Mouse (Mus musculus): ENCODE data around the gene 1700034J05Rik. TPM values are rescaled to one million over a fixed set of nuclear protein-coding genes. Genes with fewer than 3 reads are reported as not detected.
A peak's percentile ranks its signal among the peaks of the same experiment; 100 is the strongest.

The 1700034J05Rik gene
- polyA plus RNA-seq, 1 experiment from 2014 or later, result not detected

DNA sequence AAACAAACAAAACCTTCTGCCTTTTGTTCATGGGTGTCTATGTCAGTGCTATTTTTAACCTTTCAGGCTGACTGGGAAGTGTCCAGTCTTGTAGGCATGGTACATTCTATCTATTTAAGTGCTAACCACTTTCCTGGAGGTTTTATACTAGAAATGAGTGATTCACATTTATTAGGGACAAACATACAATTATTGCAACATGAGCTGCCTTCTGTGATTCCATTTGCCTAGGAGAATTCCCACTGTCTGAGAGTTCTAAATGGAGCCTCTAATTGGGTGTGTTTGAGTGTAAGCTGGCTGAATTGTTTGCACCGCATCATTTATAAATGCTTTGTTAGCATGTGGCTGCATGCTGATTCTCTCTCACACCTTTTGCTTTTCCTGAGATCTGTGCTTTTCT lies 38.4 kb downstream of the 1700034J05Rik start:
- H3K4me1 ChIP-seq (replicated peaks; ENCODE audit: control insufficient read depth, insufficient read depth), result peaks cover 6% of the 10 kb centered on the region
- H3K4me2 ChIP-seq (replicated peaks; ENCODE audit: low read depth), result no peak overlapping the region
- H3K27ac ChIP-seq (replicated peaks), result no peak overlapping the region
- no peak overlapping the region for H3K4me3 ChIP-seq (ENCODE audit: low read depth, low read length)
- no peak for ATAC-seq (ENCODE audit: low FRiP score, low TSS enrichment)
- H3K36me3 ChIP-seq (ENCODE audit: control insufficient read depth, insufficient read depth, low read length), result no peaks in the 10 kb centered on the region
- DNase-seq (ENCODE audit: low spot score), result no peak
- 75% methylated on average over 1 of the region's 1 CpGs for WGBS
- TF ChIP-seq EP300 (optimal IDR thresholded peaks at IDR 0.05) (no peak), CTCF (IDR thresholded peaks at IDR 0.05; ENCODE audit: low read depth) (no peak)
- H3K27me3 ChIP-seq (ENCODE audit: control insufficient read depth, insufficient read depth, low read length), result no peaks in the 10 kb centered on the region
- no peaks in the 10 kb centered on the region for H3K9me3 ChIP-seq (ENCODE audit: control insufficient read depth, low read length)
- no peak overlapping the region for H3K9ac ChIP-seq (ENCODE audit: low read length)

DNA sequence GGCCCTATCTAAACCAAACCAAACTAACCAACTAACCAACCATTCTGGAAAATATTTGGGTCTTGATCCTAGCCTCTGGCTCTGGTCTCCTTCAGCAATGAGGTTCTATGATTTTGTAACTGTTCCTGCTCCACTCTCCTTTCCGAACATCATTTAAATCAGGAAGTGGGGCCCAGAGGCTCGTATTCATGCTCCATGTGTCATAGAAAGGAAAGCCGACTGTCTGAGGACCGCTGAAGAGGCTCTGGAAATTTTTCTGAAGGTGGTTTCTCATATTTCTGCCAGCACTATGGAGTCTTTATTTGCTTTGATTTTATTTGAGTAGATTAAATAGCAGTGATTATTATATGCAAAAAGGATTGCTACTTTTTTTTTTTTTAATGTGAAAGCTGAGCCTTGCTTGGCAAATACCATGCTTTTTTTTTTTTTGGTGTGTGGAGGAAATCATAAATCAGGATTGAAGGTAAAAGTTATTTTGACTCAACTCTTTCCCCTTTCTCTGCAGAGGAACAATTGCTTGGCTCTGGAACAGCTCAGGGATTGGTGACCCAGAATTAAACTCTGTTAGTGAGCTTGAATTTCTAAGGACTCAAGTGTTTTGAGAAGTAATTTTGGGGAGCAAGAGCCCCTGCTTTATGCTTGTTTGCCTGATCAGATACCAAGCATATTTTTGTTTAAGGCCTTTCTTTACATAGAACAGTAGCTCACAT lies 40.6 kb downstream of the 1700034J05Rik start:
- H3K4me2 ChIP-seq (replicated peaks; ENCODE audit: low read depth), result no peak overlapping the region
- H3K36me3 ChIP-seq (ENCODE audit: control insufficient read depth, insufficient read depth, low read length), result no peaks in the 10 kb centered on the region
- H3K9me3 ChIP-seq (ENCODE audit: control insufficient read depth, low read length), result no peaks in the 10 kb centered on the region
- H3K9ac ChIP-seq (ENCODE audit: low read length), result no peak overlapping the region
- H3K27me3 ChIP-seq (ENCODE audit: control insufficient read depth, insufficient read depth, low read length), result no peaks in the 10 kb centered on the region
- H3K4me1 ChIP-seq (replicated peaks; ENCODE audit: control insufficient read depth, insufficient read depth), result peaks cover 6% of the 10 kb centered on the region
- H3K27ac ChIP-seq (replicated peaks), result peak overlapping the region; percentile 58
- ATAC-seq (ENCODE audit: low FRiP score, low TSS enrichment) (no peak), DNase-seq (ENCODE audit: low spot score) (no peak)
- TF ChIP-seq EP300 (optimal IDR thresholded peaks at IDR 0.05), result no peak
- 30% methylated on average over 4 of the region's 4 CpGs for WGBS
- no peak overlapping the region for H3K4me3 ChIP-seq (ENCODE audit: low read depth, low read length)

DNA sequence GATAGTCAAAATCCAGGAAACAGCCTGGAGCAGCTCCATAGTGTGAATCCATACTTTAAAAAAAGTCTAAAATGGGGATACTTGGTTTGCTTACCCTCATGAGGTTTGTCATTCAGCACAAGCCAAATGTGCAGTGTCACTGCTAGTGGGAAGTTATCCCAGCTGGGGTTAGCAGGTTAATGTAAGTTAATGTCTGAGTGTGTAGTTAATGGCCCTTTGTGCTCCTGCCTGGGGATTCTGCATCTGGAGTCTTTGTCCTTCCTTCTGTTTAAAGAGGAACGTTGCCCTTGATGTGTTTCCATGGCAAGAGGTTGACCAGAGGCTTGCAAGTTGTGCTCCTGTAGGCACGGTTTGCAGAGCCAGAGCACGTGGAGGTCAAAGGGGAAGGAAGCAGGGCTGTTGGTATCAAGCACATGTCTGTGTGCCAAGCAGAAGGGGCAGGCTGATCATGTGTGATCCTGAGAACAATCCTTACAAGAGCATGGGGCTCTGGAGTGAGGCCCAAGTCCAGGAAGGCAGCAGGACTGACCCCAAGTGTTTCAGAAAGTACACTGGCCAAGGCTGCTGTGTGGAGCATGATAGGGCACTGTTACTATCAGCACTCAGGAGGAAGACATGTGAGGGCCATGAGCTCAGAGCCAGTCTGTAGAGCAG lies 41.3 kb downstream of the 1700034J05Rik start:
- Histone ChIP-seq H3K4me3 (ENCODE audit: low read depth, low read length) (no peak overlapping the region), H3K4me1 (replicated peaks; ENCODE audit: control insufficient read depth, insufficient read depth) (peaks cover 6% of the 10 kb centered on the region), H3K4me2 (replicated peaks; ENCODE audit: low read depth) (no peak overlapping the region), H3K9me3 (ENCODE audit: control insufficient read depth, low read length) (no peaks in the 10 kb centered on the region), H3K27me3 (ENCODE audit: control insufficient read depth, insufficient read depth, low read length) (no peaks in the 10 kb centered on the region), H3K27ac (replicated peaks) (peak overlapping the region; percentile 58), H3K36me3 (ENCODE audit: control insufficient read depth, insufficient read depth, low read length) (no peaks in the 10 kb centered on the region), H3K9ac (ENCODE audit: low read length) (no peak overlapping the region)
- WGBS, result 13% methylated on average over 3 of the region's 3 CpGs
- no peak; the same call in 1 of the 2 replicates for ATAC-seq (ENCODE audit: low FRiP score, low TSS enrichment)
- DNase-seq (ENCODE audit: low spot score), result no peak
- no peak for TF ChIP-seq CTCF (IDR thresholded peaks at IDR 0.05; ENCODE audit: low read depth)
- TF ChIP-seq EP300 (optimal IDR thresholded peaks at IDR 0.05), result no peak

DNA sequence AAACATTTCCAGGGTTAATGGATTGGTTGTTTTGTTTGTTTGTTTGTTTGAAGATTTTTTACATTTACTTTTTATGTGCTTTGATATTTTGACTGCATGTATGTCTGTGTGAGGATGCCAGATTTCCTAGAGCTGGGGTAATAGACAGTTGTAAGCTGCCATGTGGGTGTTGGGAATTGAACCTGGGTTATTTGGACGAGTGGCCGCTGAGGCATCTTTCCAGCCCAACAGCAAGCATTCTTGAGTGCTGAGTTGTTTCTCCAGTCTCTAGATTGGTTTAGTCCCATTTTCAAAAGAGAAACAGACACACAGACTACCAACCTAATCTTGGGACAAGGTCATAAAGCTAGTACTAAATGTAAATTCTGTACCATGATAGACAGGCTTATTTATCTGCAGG lies 43.4 kb downstream of the 1700034J05Rik start:
- Histone ChIP-seq H3K9me3 (ENCODE audit: control insufficient read depth, low read length) (no peaks in the 10 kb centered on the region), H3K36me3 (ENCODE audit: control insufficient read depth, insufficient read depth, low read length) (no peaks in the 10 kb centered on the region), H3K4me3 (ENCODE audit: low read depth, low read length) (no peak overlapping the region), H3K4me2 (replicated peaks; ENCODE audit: low read depth) (no peak overlapping the region), H3K9ac (ENCODE audit: low read length) (no peak overlapping the region), H3K27ac (replicated peaks) (no peak overlapping the region), H3K27me3 (ENCODE audit: control insufficient read depth, insufficient read depth, low read length) (no peaks in the 10 kb centered on the region), H3K4me1 (replicated peaks; ENCODE audit: control insufficient read depth, insufficient read depth) (peaks cover 8% of the 10 kb centered on the region)
- WGBS, result 80% methylated on average over 2 of the region's 2 CpGs
- ATAC-seq (ENCODE audit: low FRiP score, low TSS enrichment), result no peak
- no peak for TF ChIP-seq CTCF (IDR thresholded peaks at IDR 0.05; ENCODE audit: low read depth)
- TF ChIP-seq EP300 (optimal IDR thresholded peaks at IDR 0.05), result no peak
- DNase-seq (ENCODE audit: low spot score), result no peak

DNA sequence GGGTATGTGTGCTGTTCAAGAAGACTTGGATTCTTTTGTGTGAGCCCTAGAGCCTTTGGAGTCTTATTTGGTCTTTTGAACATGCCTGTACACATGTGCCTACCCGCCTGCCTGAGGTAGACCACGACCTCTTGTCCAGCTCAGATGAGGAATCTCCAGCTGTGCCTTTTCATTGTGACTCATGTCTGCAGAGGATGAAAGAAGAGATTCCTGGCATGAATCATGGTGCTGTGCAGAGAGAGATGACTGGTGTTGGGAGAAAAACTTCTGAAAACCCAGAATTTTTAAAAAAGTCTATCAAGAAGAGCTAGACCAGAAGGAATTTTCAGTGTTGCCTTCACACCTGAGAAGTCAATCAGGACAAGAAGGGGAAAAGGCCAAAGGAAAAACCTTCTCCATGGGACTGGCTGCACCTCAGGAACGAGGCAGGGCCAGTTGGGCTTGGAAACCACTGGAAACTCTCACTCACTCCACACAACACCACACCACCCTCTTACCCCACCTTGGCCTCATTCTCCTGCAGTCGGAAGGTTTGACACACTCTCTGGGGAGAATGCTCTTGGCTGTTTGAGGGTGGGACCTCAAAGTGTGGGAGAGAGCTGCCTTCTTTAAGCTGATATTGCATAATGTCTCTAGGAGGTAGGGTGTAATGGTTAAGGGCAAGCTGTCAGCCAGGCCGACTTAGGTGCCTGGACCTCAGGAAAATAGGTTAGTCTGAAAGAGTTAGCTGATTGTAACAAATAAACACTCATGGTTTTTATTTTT lies 44.3 kb downstream of the 1700034J05Rik start:
- Histone ChIP-seq H3K9ac (ENCODE audit: low read length) (no peak overlapping the region), H3K27me3 (ENCODE audit: control insufficient read depth, insufficient read depth, low read length) (no peaks in the 10 kb centered on the region), H3K27ac (replicated peaks) (peak overlapping the region; percentile 41; the same call in 1 of the 2 replicates), H3K36me3 (ENCODE audit: control insufficient read depth, insufficient read depth, low read length) (no peaks in the 10 kb centered on the region), H3K9me3 (ENCODE audit: control insufficient read depth, low read length) (no peaks in the 10 kb centered on the region), H3K4me1 (replicated peaks; ENCODE audit: control insufficient read depth, insufficient read depth) (peaks cover 8% of the 10 kb centered on the region), H3K4me2 (replicated peaks; ENCODE audit: low read depth) (no peak overlapping the region), H3K4me3 (ENCODE audit: low read depth, low read length) (no peak overlapping the region)
- TF ChIP-seq CTCF (IDR thresholded peaks at IDR 0.05; ENCODE audit: low read depth), result no peak
- no peak for TF ChIP-seq EP300 (optimal IDR thresholded peaks at IDR 0.05)
- ATAC-seq (ENCODE audit: low FRiP score, low TSS enrichment), result 0 out of 2 replicates have a peak, but pooled peaks have one; percentile 49
- no peak for DNase-seq (ENCODE audit: low spot score)
- 61% methylated on average over 5 of the region's 5 CpGs for WGBS
